Mouse (Mus musculus) 416B (cell line): Measurements from ENCODE around the gene Hist1h2bn.
"Not testable (repeated sequence)": the region's sequence is repeated elsewhere in the genome, so short reads cannot be mapped to it uniquely, and the experiment has no call there.

Source experiments
- DNase-seq: peaks from one replicate; pipeline ENCODE4 v3.0.0; 2011; ENCODE audit warnings: low read depth

The Hist1h2bn gene

GRCm38 (mm10) chr13:21781639-21782038 is 27.7 kb downstream of the Hist1h2bn start:
- DNase-seq, result no peak

GRCm38 (mm10) chr13:21782361-21783254 is 28.7 kb downstream of the Hist1h2bn start:
- DNase-seq, result peak; percentile 95

- DNase-seq, result peak; percentile 99
Measured at GRCm38 (mm10) chr13:21783255-21783617, 29.3 kb downstream of the Hist1h2bn start, which contains the start of gene Hist1h3i. Gene Hist1h3i (minus strand): TSS chr13:21783370.

GRCm38 (mm10) chr13:21783734-21784161 is 29.8 kb downstream of the Hist1h2bn start:
- DNase-seq, result peak; percentile 87

GRCm38 (mm10) chr13:21784311-21784710 is 30.4 kb downstream of the Hist1h2bn start:
- DNase-seq, result no peak

- DNase-seq, result peak; percentile 90
Measured at GRCm38 (mm10) chr13:21786189-21786898, 32.4 kb downstream of the Hist1h2bn start.

GRCm38 (mm10) chr13:21786899-21787629 is 33.1 kb downstream of the Hist1h2bn start, which contains the start of the genes Hist1h2an and Hist1h2bp:
Gene Hist1h2an (minus strand): TSS chr13:21787218.
Gene Hist1h2bp (plus strand): TSS chr13:21787461.
- DNase-seq, result peak; percentile 99

- peak; percentile 84 for DNase-seq
Measured at GRCm38 (mm10) chr13:21787760-21788593, 34.1 kb downstream of the Hist1h2bn start.

GRCm38 (mm10) chr13:21789925-21790324 is 36.0 kb downstream of the Hist1h2bn start:
- peak; percentile 87 for DNase-seq

- peak; percentile 65 for DNase-seq
Measured at GRCm38 (mm10) chr13:21790601-21791283, 36.8 kb downstream of the Hist1h2bn start.

- no peak for DNase-seq
Measured at GRCm38 (mm10) chr13:21795584-21795983, 41.7 kb downstream of the Hist1h2bn start.

- DNase-seq, result not testable (repeated sequence)
Measured at GRCm38 (mm10) chr13:21797163-21797562, 43.2 kb downstream of the Hist1h2bn start.

- not testable (repeated sequence) for DNase-seq
Measured at GRCm38 (mm10) chr13:21803058-21803457, 49.1 kb downstream of the Hist1h2bn start.
